Mouse (Mus musculus) stomach, postnatal 0 days (tissue): ENCODE measurements around the gene Siglec1.

Experiments
- CTCF ChIP-seq: IDR thresholded peaks from 2 replicates; pipeline ENCODE4 v1.5.1; 2016; ENCODE audit warnings: antibody characterized with exemption, low read depth, mild to moderate bottlenecking, moderate library complexity
- EP300 ChIP-seq: optimal IDR thresholded peaks from 2 replicates; pipeline ENCODE3; 2016; ENCODE audit warnings: antibody characterized with exemption

DNA sequence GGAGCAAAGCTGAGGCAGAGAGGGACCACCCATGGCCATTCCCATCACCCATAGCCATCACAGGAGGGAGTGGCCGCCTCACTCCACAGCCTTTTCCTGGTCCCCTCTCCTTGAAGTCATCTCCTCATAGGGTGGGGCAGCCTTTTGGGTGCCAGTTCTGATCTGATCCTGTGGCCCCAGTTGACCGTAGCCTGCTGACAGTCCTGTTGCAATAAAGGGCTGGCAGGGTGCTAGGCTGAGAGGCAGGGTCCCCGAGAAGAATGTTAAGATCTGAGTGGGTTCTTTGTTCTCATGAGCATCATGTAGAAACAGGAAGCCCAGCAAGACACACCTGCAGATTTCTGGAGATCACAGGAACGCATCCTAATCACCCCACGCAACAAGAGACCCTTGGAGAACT lies 41.6 kb upstream of the Siglec1 start:
- TF ChIP-seq CTCF (no peak), EP300 (no peak)
